Mouse (Mus musculus): Measurements from ENCODE around the gene Pctp. TPM values are rescaled to one million over a fixed set of nuclear protein-coding genes. Genes with fewer than 3 reads are reported as not detected.
A peak's percentile ranks its signal among the peaks of the same experiment; 100 is the strongest.

Pctp gene
- total and polyA plus RNA-seq, 3 experiments, result 24.6 to 31.8 (median 28.0) TPM

GRCm38 (mm10) chr11:90029354-90029753, 26.7 kb upstream of the Pctp start:
- Histone ChIP-seq H3K9me3 (replicated peaks; ENCODE audit: low read length) (no peaks in the 10 kb centered on the region), H3K4me2 (ENCODE audit: insufficient read depth, low read depth, poor library complexity, severe bottlenecking) (peak overlapping the region; percentile 87), H3K79me2 (replicated peaks; ENCODE audit: control insufficient read depth, extremely low read depth, insufficient read depth, poor library complexity, severe bottlenecking) (no peaks in the 10 kb centered on the region), H3K4me3 (replicated peaks in 1 of 3; ENCODE audit: low read depth in 2 of 3, low read length in 2 of 3, poor library complexity in 1 of 3) (peak overlapping the region; percentile 8 to 52 (median 22)), H3K27ac (ENCODE audit: insufficient read depth, low read depth) (no peak overlapping the region), H3K27me3 (replicated peaks) (peaks cover 6% of the 10 kb centered on the region), H3K36me3 (replicated peaks in 1 of 2; ENCODE audit: control insufficient read depth in 1 of 2, insufficient read depth in 1 of 2, low read length in 1 of 2) (no peaks in the 10 kb centered on the region), H3K4me1 (ENCODE audit: control insufficient read depth in 1 of 2, insufficient read depth in 2 of 2) (peaks cover 15 to 55% of the 10 kb centered on the region in 2 experiments), H3K9ac (ENCODE audit: insufficient read depth, low read depth) (no peak overlapping the region)
- dilution Hi-C loops (cut with MboI; ENCODE audit: extremely low pct_ligation_motif_present, extremely low pct_unique_long_range_greater_than_20kb, low sequenced_read_pairs) (no loop called here), in situ Hi-C loops (cut with MboI; ENCODE audit: low pct_ligation_motif_present, low pct_unique_long_range_greater_than_20kb, low sequenced_read_pairs) (no loop called here)
- peak; percentile 58 for DNase-seq (ENCODE audit: extremely low read depth)
- TF ChIP-seq NELFE (IDR thresholded peaks at IDR 0.05; ENCODE audit: low read depth, low read length), result no peak
- TF ChIP-seq HCFC1 (IDR thresholded peaks at IDR 0.05; ENCODE audit: low read depth, low read length), result no peak
- peak; percentile 53; the same call in 1 of the 2 replicates for TF ChIP-seq MAX (IDR thresholded peaks at IDR 0.05; ENCODE audit: low read length)
- peak; percentile 26; the same call in 1 of the 2 replicates for TF ChIP-seq MEF2A (IDR thresholded peaks at IDR 0.05; ENCODE audit: borderline replicate concordance, low read depth, low read length)
- TF ChIP-seq SMC3 (IDR thresholded peaks at IDR 0.05; ENCODE audit: low read depth, low read length), result no peak
- TF ChIP-seq POLR2A (IDR thresholded peaks at IDR 0.05; ENCODE audit: low read depth, low read length), result no peak
- no peak for TF ChIP-seq KAT2A (IDR thresholded peaks at IDR 0.05; ENCODE audit: insufficient replicate concordance, low read length)
- TF ChIP-seq MXI1 (IDR thresholded peaks at IDR 0.05; ENCODE audit: low read depth, low read length), result no peak
- TF ChIP-seq E2F4 (IDR thresholded peaks at IDR 0.05; ENCODE audit: insufficient replicate concordance, low read depth, low read length), result no peak
- TF ChIP-seq ELF1 (IDR thresholded peaks at IDR 0.05; ENCODE audit: low read depth, low read length), result peak; percentile 80
- TF ChIP-seq TCF12 (IDR thresholded peaks at IDR 0.05; ENCODE audit: low read depth, low read length), result peak; percentile 24; the same call in 1 of the 2 replicates
- TF ChIP-seq BHLHE40 (IDR thresholded peaks at IDR 0.05; ENCODE audit: low read depth, low read length), result peak; percentile 99
- no peak for TF ChIP-seq RAD21 (IDR thresholded peaks at IDR 0.05; ENCODE audit: low read depth, low read length)
- peak; percentile 92 for TF ChIP-seq ETS1 (conservative IDR thresholded peaks at IDR 0.05; ENCODE audit: low read depth, low read length)
- no peak for TF ChIP-seq POLR2AphosphoS2 (IDR thresholded peaks at IDR 0.05; ENCODE audit: low read depth, low read length)
- TF ChIP-seq PAX5 (IDR thresholded peaks at IDR 0.05; ENCODE audit: low read length), result no peak
- TF ChIP-seq ZNF384 (IDR thresholded peaks at IDR 0.05; ENCODE audit: low read depth, low read length), result no peak
- TF ChIP-seq IRF4 (IDR thresholded peaks at IDR 0.05; ENCODE audit: low read depth, low read length), result peak; percentile 91
- peak; percentile 57 for TF ChIP-seq EP300 (IDR thresholded peaks at IDR 0.05; ENCODE audit: low read length)
- TF ChIP-seq GABPA (IDR thresholded peaks at IDR 0.05; ENCODE audit: insufficient replicate concordance, low read depth, low read length), result no peak
- no peak for TF ChIP-seq TBP (conservative IDR thresholded peaks at IDR 0.05; ENCODE audit: low read depth, low read length)
- TF ChIP-seq MAFK (IDR thresholded peaks at IDR 0.05; ENCODE audit: insufficient replicate concordance, low read length), result no peak
- TF ChIP-seq RCOR1 (conservative IDR thresholded peaks at IDR 0.05; ENCODE audit: low read depth, low read length), result no peak; the same call in 1 of the 2 replicates
- TF ChIP-seq USF1 (IDR thresholded peaks at IDR 0.05; ENCODE audit: low read depth, low read length), result no peak
- TF ChIP-seq SIN3A (IDR thresholded peaks at IDR 0.05; ENCODE audit: low read length), result no peak; the same call in 1 of the 2 replicates
- no peak for TF ChIP-seq MAZ (IDR thresholded peaks at IDR 0.05; ENCODE audit: low read depth, low read length)
- TF ChIP-seq CHD1 (IDR thresholded peaks at IDR 0.05; ENCODE audit: low read depth, low read length), result no peak
- no peak for TF ChIP-seq UBTF (IDR thresholded peaks at IDR 0.05; ENCODE audit: low read depth, low read length)
- no peak for TF ChIP-seq ZC3H11A (IDR thresholded peaks at IDR 0.05; ENCODE audit: low read depth, low read length)
- TF ChIP-seq MYC (IDR thresholded peaks at IDR 0.05; ENCODE audit: low read depth, low read length), result peak; percentile 59; the same call in 1 of the 2 replicates
- no peak for TF ChIP-seq USF2 (conservative IDR thresholded peaks at IDR 0.05; ENCODE audit: low read depth, low read length)
- no peak for TF ChIP-seq CTCF (conservative IDR thresholded peaks at IDR 0.05 in 1 of 2, IDR thresholded peaks at IDR 0.05 in 1 of 2; ENCODE audit: low read depth in 2 of 2, low read length in 2 of 2)

Data from CH12.LX (cell line).